Mouse (Mus musculus): ENCODE measurements around the gene Ddost. TPM values are rescaled to one million over a fixed set of nuclear protein-coding genes. Genes with fewer than 3 reads are reported as not detected.
"Not testable (repeated sequence)": the region's sequence is repeated elsewhere in the genome, so short reads cannot be mapped to it uniquely, and the experiment has no call there.

The Ddost gene
- total RNA-seq, 2 experiments from 2014 or later: 122 to 127 TPM

GRCm38 (mm10) chr4:138307739-138308138, 3.2 kb downstream of the Ddost start:
- ATAC-seq (replicated peaks; ENCODE audit: low FRiP score, low TSS enrichment, poor library complexity, severe bottlenecking): no peak

GRCm38 (mm10) chr4:138310311-138310910, 5.9 kb downstream of the Ddost start:
- no peak for ATAC-seq (replicated peaks; ENCODE audit: low FRiP score, low TSS enrichment, poor library complexity, severe bottlenecking)

- peak; percentile 43; the same call in 1 of the 2 replicates for ATAC-seq (replicated peaks; ENCODE audit: low FRiP score, low TSS enrichment, poor library complexity, severe bottlenecking)
These were observed 7.1 kb downstream of the Ddost start for GRCm38 (mm10) chr4:138311595-138311994.

GRCm38 (mm10) chr4:138312105-138312504, 7.6 kb downstream of the Ddost start:
- no peak for ATAC-seq (replicated peaks; ENCODE audit: low FRiP score, low TSS enrichment, poor library complexity, severe bottlenecking)

- ATAC-seq (replicated peaks; ENCODE audit: low FRiP score, low TSS enrichment, poor library complexity, severe bottlenecking): no peak
These were observed 8.5 kb downstream of the Ddost start for GRCm38 (mm10) chr4:138313021-138313420.

GRCm38 (mm10) chr4:138313795-138314194, 9.3 kb downstream of the Ddost start:
- no peak for ATAC-seq (replicated peaks; ENCODE audit: low FRiP score, low TSS enrichment, poor library complexity, severe bottlenecking)

GRCm38 (mm10) chr4:138315781-138316180, 11.3 kb downstream of the Ddost start:
- no peak for ATAC-seq (replicated peaks; ENCODE audit: low FRiP score, low TSS enrichment, poor library complexity, severe bottlenecking)

- no peak for ATAC-seq (replicated peaks; ENCODE audit: low FRiP score, low TSS enrichment, poor library complexity, severe bottlenecking)
These were observed 11.8 kb downstream of the Ddost start for GRCm38 (mm10) chr4:138316369-138316768.

- ATAC-seq (replicated peaks; ENCODE audit: low FRiP score, low TSS enrichment, poor library complexity, severe bottlenecking): peak; percentile 74
These were observed 14.2 kb downstream of the Ddost start for GRCm38 (mm10) chr4:138318509-138319266.

GRCm38 (mm10) chr4:138319508-138319907, 15.0 kb downstream of the Ddost start:
- peak; percentile 64 for ATAC-seq (replicated peaks; ENCODE audit: low FRiP score, low TSS enrichment, poor library complexity, severe bottlenecking)

GRCm38 (mm10) chr4:138320711-138321110, 16.2 kb downstream of the Ddost start:
- ATAC-seq (replicated peaks; ENCODE audit: low FRiP score, low TSS enrichment, poor library complexity, severe bottlenecking): no peak

- no peak for ATAC-seq (replicated peaks; ENCODE audit: low FRiP score, low TSS enrichment, poor library complexity, severe bottlenecking)
These were observed 17.0 kb downstream of the Ddost start for GRCm38 (mm10) chr4:138321488-138321887.

- no peak for ATAC-seq (replicated peaks; ENCODE audit: low FRiP score, low TSS enrichment, poor library complexity, severe bottlenecking)
These were observed 18.2 kb downstream of the Ddost start for GRCm38 (mm10) chr4:138322692-138323091.

- ATAC-seq (replicated peaks; ENCODE audit: low FRiP score, low TSS enrichment, poor library complexity, severe bottlenecking): no peak
These were observed 19.2 kb downstream of the Ddost start for GRCm38 (mm10) chr4:138323753-138324152.

GRCm38 (mm10) chr4:138324451-138324850, 19.9 kb downstream of the Ddost start:
- ATAC-seq (replicated peaks; ENCODE audit: low FRiP score, low TSS enrichment, poor library complexity, severe bottlenecking): no peak

- peak; percentile 95 for ATAC-seq (replicated peaks; ENCODE audit: low FRiP score, low TSS enrichment, poor library complexity, severe bottlenecking)
These were observed 21.0 kb downstream of the Ddost start for GRCm38 (mm10) chr4:138325466-138326076.

- ATAC-seq (replicated peaks; ENCODE audit: low FRiP score, low TSS enrichment, poor library complexity, severe bottlenecking): peak; percentile 72
These were observed 21.7 kb downstream of the Ddost start, which contains the start of gene Pink1 for GRCm38 (mm10) chr4:138326077-138326695. Pink1 (minus strand) TSS chr4:138326307.

GRCm38 (mm10) chr4:138327155-138327554, 22.6 kb downstream of the Ddost start:
- not testable (repeated sequence) for ATAC-seq (replicated peaks; ENCODE audit: low FRiP score, low TSS enrichment, poor library complexity, severe bottlenecking)

- ATAC-seq (replicated peaks; ENCODE audit: low FRiP score, low TSS enrichment, poor library complexity, severe bottlenecking): no peak
These were observed 23.5 kb downstream of the Ddost start for GRCm38 (mm10) chr4:138327891-138328470.

- ATAC-seq (replicated peaks; ENCODE audit: low FRiP score, low TSS enrichment, poor library complexity, severe bottlenecking): no peak
These were observed 25.7 kb downstream of the Ddost start for GRCm38 (mm10) chr4:138330264-138330671.
